Mouse (Mus musculus): ENCODE measurements around the gene Gps2. TPM values are rescaled to one million over a fixed set of nuclear protein-coding genes. Genes with fewer than 3 reads are reported as not detected.
"Not testable (repeated sequence)": the region's sequence is repeated elsewhere in the genome, so short reads cannot be mapped to it uniquely, and the experiment has no call there.

Gene Gps2
- polyA plus RNA-seq, 2 experiments: 79.5 to 82.7 TPM

- Histone ChIP-seq H3K4me1 (replicated peaks; ENCODE audit: control insufficient read depth in 2 of 2, insufficient read depth in 2 of 2, low read length in 1 of 2) (peaks cover 4 to 6% of the 10 kb centered on the region in 2 experiments), H3K27me3 (ENCODE audit: control insufficient read depth, insufficient read depth, low read length) (peaks cover 2% of the 10 kb centered on the region), H3K9ac (replicated peaks) (no peak overlapping the region), H3K4me3 (ENCODE audit: insufficient read depth in 1 of 2, low read depth in 2 of 2, low read length in 2 of 2) (no peak overlapping the region), H3K36me3 (replicated peaks; ENCODE audit: control insufficient read depth, insufficient read depth, low read depth) (no peaks in the 10 kb centered on the region), H3K9me3 (ENCODE audit: control insufficient read depth, low read length) (no peaks in the 10 kb centered on the region), H3K27ac (no peak overlapping the region), H3K4me2 (ENCODE audit: low read depth) (no peak overlapping the region)
- ATAC-seq (ENCODE audit: insufficient read depth) (no peak), DNase-seq (ENCODE audit: low read depth in 3 of 3, low spot score in 3 of 3) (no peak)
- TF ChIP-seq EP300 (IDR thresholded peaks at IDR 0.05; ENCODE audit: low read depth) (no peak), CTCF (IDR thresholded peaks at IDR 0.05; ENCODE audit: low read depth) (no peak)
- 35% methylated on average over 11 of the region's 11 CpGs for WGBS (ENCODE audit: insufficient replicate concordance)
These were observed 39.7 kb downstream of the Gps2 start for GRCm38 (mm10) chr11:69953267-69953915.

GRCm38 (mm10) chr11:69955618-69956017, 41.9 kb downstream of the Gps2 start:
- TF ChIP-seq CTCF (IDR thresholded peaks at IDR 0.05; ENCODE audit: low read depth): 0 out of 2 replicates have a peak, but pooled peaks have one; percentile 10
- not testable (repeated sequence) for H3K4me2 ChIP-seq (ENCODE audit: low read depth); H3K4me3 ChIP-seq (ENCODE audit: insufficient read depth in 1 of 2, low read depth in 2 of 2, low read length in 2 of 2); H3K27ac ChIP-seq; H3K4me1 ChIP-seq (replicated peaks; ENCODE audit: control insufficient read depth in 2 of 2, insufficient read depth in 2 of 2, low read length in 1 of 2); DNase-seq (ENCODE audit: low read depth in 3 of 3, low spot score in 3 of 3); H3K36me3 ChIP-seq (replicated peaks; ENCODE audit: control insufficient read depth, insufficient read depth, low read depth); H3K27me3 ChIP-seq (ENCODE audit: control insufficient read depth, insufficient read depth, low read length); H3K9ac ChIP-seq (replicated peaks); ATAC-seq (ENCODE audit: insufficient read depth); H3K9me3 ChIP-seq (ENCODE audit: control insufficient read depth, low read length)
- 73% methylated on average over 4 of the region's 4 CpGs for WGBS (ENCODE audit: insufficient replicate concordance)

GRCm38 (mm10) chr11:69956218-69956617, 42.5 kb downstream of the Gps2 start:
- no peak overlapping the region for H3K9ac ChIP-seq (replicated peaks)
- peak; percentile 46; the same call in 1 of the 2 replicates for TF ChIP-seq CTCF (IDR thresholded peaks at IDR 0.05; ENCODE audit: low read depth)
- no peak for TF ChIP-seq EP300 (IDR thresholded peaks at IDR 0.05; ENCODE audit: low read depth)
- ATAC-seq (ENCODE audit: insufficient read depth): no peak
- DNase-seq (ENCODE audit: low read depth in 3 of 3, low spot score in 3 of 3): no peak
- peaks cover 7% of the 10 kb centered on the region for H3K27me3 ChIP-seq (ENCODE audit: control insufficient read depth, insufficient read depth, low read length)
- H3K9me3 ChIP-seq (ENCODE audit: control insufficient read depth, low read length): no peaks in the 10 kb centered on the region
- no peaks in the 10 kb centered on the region for H3K4me1 ChIP-seq (replicated peaks; ENCODE audit: control insufficient read depth in 2 of 2, insufficient read depth in 2 of 2, low read length in 1 of 2)
- H3K4me2 ChIP-seq (ENCODE audit: low read depth): no peak overlapping the region
- H3K4me3 ChIP-seq (ENCODE audit: insufficient read depth in 1 of 2, low read depth in 2 of 2, low read length in 2 of 2): no peak overlapping the region
- WGBS (ENCODE audit: insufficient replicate concordance): 61% methylated on average over 1 of the region's 1 CpGs
- H3K27ac ChIP-seq: no peak overlapping the region
- no peaks in the 10 kb centered on the region for H3K36me3 ChIP-seq (replicated peaks; ENCODE audit: control insufficient read depth, insufficient read depth, low read depth)

- H3K9me3 ChIP-seq (ENCODE audit: control insufficient read depth, low read length): no peaks in the 10 kb centered on the region
- 44% methylated on average over 5 of the region's 5 CpGs for WGBS (ENCODE audit: insufficient replicate concordance)
- DNase-seq (ENCODE audit: low read depth in 3 of 3, low spot score in 3 of 3) (no peak), ATAC-seq (ENCODE audit: insufficient read depth) (no peak)
- no peak overlapping the region for H3K27ac ChIP-seq
- TF ChIP-seq EP300 (IDR thresholded peaks at IDR 0.05; ENCODE audit: low read depth): no peak
- peak; percentile 70 for TF ChIP-seq CTCF (IDR thresholded peaks at IDR 0.05; ENCODE audit: low read depth)
- peaks cover 45% of the 10 kb centered on the region for H3K27me3 ChIP-seq (ENCODE audit: control insufficient read depth, insufficient read depth, low read length)
- H3K36me3 ChIP-seq (replicated peaks; ENCODE audit: control insufficient read depth, insufficient read depth, low read depth): no peaks in the 10 kb centered on the region
- no peak overlapping the region for H3K9ac ChIP-seq (replicated peaks)
- no peak overlapping the region for H3K4me3 ChIP-seq (ENCODE audit: insufficient read depth in 1 of 2, low read depth in 2 of 2, low read length in 2 of 2)
- no peaks in the 10 kb centered on the region for H3K4me1 ChIP-seq (replicated peaks; ENCODE audit: control insufficient read depth in 2 of 2, insufficient read depth in 2 of 2, low read length in 1 of 2)
- H3K4me2 ChIP-seq (ENCODE audit: low read depth): no peak overlapping the region
These were observed 46.9 kb downstream of the Gps2 start for GRCm38 (mm10) chr11:69960616-69961015.

- no peaks in the 10 kb centered on the region for H3K9me3 ChIP-seq (ENCODE audit: control insufficient read depth, low read length)
- no peaks in the 10 kb centered on the region for H3K36me3 ChIP-seq (replicated peaks; ENCODE audit: control insufficient read depth, insufficient read depth, low read depth)
- H3K4me2 ChIP-seq (ENCODE audit: low read depth): no peak overlapping the region
- no peak overlapping the region for H3K27ac ChIP-seq
- no peak overlapping the region for H3K4me3 ChIP-seq (ENCODE audit: insufficient read depth in 1 of 2, low read depth in 2 of 2, low read length in 2 of 2)
- TF ChIP-seq EP300 (IDR thresholded peaks at IDR 0.05; ENCODE audit: low read depth): no peak
- ATAC-seq (ENCODE audit: insufficient read depth) (no peak), DNase-seq (ENCODE audit: low read depth in 3 of 3, low spot score in 3 of 3) (no peak)
- no peak overlapping the region for H3K9ac ChIP-seq (replicated peaks)
- peaks cover 6% of the 10 kb centered on the region in 2 experiments; a peak in 2 of 4 replicates for H3K4me1 ChIP-seq (replicated peaks; ENCODE audit: control insufficient read depth in 2 of 2, insufficient read depth in 2 of 2, low read length in 1 of 2)
- H3K27me3 ChIP-seq (ENCODE audit: control insufficient read depth, insufficient read depth, low read length): peaks cover 57% of the 10 kb centered on the region
- 9% methylated on average over 5 of the region's 5 CpGs for WGBS (ENCODE audit: insufficient replicate concordance)
These were observed 48.2 kb downstream of the Gps2 start for GRCm38 (mm10) chr11:69961841-69962240.
